Mouse (Mus musculus) frontal cortex, postnatal 14 days (tissue): ENCODE measurements at regions not wholly inside any gene's neighbourhood (a gene's known extent, or its start where the extent isn't known, plus 50 kb on each side); places are given as distances from the start of the nearest gene placed in this dataset.

Experiments used
- DNase-seq, 2 experiments: peaks; one replicate each; pipeline ENCODE4 v3.0.0; 2022; ENCODE audit warnings: low spot score in 2 of 2

DNA sequence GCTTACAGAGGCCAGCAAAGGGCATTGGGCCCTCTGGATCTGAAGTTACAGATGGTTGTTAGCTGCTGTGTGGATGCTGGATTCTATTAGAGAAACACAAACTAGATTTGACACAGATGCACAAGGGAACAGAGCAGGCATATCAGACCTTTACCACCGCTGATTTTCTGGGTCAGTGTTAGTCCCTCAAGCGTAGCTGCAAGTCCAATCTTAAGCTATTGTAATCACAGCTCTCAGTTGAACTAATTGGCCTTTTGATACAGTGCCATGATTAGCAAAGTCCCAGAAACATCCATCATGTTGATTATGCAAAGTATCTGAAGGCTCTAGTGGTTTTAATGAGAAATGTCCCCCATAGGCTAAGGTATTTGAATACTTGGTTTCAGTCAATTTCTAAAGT is 54.2 kb upstream of the Plppr5 start:
- no peak for DNase-seq

DNA sequence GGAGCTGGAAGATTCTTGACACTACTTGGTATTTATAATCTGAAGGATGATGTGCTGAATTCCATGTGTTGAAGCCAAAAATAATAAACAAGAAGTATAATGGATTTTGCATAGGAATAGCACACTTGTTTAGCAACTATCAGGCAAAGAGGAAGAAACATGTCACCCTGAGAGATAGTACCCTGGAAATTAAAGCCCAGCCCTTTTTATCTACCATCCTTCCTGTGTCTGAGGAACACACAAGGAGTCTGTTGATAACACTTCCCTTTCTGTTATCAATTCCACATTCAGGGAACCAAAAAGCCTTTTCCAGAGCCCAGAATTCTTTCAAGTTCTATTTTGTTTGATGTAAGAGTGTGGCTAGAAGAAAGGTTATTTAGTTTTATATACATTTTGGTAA is 66.5 kb upstream of the Plppr5 start:
- DNase-seq, result no peak

GRCm38 (mm10) chr3:117506151-117506723 is 68.4 kb upstream of the Plppr5 start:
- DNase-seq, result no peak

- DNase-seq, result no peak
Observed at GRCm38 (mm10) chr3:117501107-117501506, 73.5 kb upstream of the Plppr5 start.

DNA sequence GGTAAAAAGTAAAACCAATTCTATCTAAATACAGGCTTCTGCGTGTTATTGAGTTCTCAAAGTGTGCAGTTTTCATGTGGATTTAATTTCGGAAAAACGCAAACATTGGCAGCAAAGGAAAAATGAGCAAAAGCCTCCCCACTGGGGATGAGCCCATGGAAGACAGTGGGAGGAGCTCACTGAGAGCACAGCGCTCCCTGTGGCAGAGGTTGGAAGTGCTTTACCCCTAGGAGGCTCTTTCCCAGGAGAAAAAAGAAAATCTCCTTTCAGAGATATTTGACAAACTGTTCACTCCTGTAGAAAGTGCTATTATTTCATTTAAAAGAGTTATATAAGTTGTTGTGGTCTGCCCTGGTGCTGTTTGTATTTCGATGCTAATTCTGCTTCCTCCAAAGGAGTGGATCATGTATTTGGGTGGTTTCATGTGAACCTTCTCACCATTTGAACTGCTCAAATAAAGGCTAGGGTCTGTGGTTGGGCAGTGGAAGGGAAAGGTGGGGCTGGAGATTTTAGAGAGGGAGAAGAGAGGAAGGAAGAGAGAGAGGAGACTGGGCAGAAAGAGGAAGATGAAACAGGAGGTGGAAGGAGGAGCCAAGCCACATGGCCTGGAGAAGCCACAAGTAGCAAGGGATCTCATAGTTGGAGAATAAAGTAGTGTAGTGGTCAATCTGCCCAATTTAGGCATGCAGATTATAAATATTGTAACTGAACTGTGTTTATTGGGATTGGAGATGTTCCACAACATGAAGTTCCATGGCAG is 76.3 kb upstream of the Plppr5 start:
- no peak for DNase-seq

- peak in 1 of 2 experiments; percentile 24 for DNase-seq
Observed at GRCm38 (mm10) chr3:117494118-117494517, 80.5 kb upstream of the Plppr5 start.

- no peak for DNase-seq
Observed at GRCm38 (mm10) chr3:117487281-117488027, 87.2 kb upstream of the Plppr5 start.

DNA sequence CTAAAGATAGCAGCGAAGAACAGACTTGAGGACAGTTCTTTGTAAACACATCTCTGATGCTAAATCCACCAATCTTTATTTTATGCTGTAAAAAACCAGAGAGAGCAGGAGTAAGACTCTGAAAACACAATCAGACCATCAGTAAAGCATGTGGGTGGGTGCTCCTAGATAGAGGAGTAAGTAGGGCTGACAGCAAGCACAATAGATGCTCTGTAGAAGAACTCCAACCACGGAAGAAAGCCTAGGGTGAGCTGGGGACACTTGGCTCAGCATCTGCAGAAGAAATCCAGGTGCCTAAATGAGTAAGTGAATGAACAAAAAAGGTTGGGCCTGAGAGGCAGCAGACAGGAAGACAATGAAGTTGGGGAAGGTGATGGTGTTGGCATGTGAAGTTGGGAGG is 88.3 kb upstream of the Plppr5 start:
- no peak for DNase-seq

DNA sequence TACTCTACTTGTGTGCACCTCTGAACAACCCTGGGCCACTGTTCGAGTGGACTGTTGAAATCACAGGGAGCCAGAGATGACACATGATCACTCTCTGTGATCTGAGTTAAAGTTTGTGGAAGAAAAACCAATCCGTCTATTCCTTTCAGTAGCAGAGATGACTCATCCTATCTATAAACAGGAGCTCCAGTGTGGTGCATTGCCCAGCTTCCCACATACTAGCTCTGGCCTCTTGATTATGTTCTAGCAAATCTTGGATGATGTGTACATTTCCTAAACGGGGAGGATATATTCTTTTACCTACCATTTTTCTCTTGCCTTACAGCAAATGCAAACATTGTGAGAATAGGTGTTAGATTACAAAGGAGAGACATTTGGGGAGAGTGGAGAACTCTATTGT is 94.5 kb upstream of the Plppr5 start:
- no peak for DNase-seq

GRCm38 (mm10) chr3:117459507-117459906 is 98.8 kb upstream of the Plppr4 start:
- no peak for DNase-seq

- DNase-seq, result no peak
Observed at GRCm38 (mm10) chr3:117450559-117450958, 89.9 kb upstream of the Plppr4 start.

GRCm38 (mm10) chr3:117441887-117442286 is 81.2 kb upstream of the Plppr4 start:
- no peak for DNase-seq

DNA sequence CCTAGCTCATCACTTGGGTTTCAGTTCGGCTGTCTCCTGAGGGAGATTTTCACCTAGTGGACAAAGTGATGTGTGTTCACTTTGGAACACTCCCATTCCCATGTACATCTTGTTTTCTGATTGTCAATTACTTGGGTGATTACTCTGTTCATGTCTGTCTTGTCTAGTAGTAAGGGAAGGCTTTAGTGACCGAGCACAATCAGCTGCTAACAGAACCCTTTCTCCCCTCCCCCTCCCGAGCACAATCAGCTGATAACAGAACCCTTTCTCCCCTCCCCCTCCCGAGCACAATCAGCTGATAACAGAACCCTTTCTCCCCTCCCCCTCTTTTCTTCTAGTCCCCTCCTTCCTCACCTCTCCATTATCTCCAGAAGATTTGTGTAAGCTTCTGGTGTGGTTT is 79.6 kb upstream of the Plppr4 start:
- no peak for DNase-seq

GRCm38 (mm10) chr3:117438473-117439114 is 77.9 kb upstream of the Plppr4 start:
- peak; percentile 53 to 79 for DNase-seq

GRCm38 (mm10) chr3:117424526-117424925 is 63.9 kb upstream of the Plppr4 start:
- DNase-seq, result no peak

DNA sequence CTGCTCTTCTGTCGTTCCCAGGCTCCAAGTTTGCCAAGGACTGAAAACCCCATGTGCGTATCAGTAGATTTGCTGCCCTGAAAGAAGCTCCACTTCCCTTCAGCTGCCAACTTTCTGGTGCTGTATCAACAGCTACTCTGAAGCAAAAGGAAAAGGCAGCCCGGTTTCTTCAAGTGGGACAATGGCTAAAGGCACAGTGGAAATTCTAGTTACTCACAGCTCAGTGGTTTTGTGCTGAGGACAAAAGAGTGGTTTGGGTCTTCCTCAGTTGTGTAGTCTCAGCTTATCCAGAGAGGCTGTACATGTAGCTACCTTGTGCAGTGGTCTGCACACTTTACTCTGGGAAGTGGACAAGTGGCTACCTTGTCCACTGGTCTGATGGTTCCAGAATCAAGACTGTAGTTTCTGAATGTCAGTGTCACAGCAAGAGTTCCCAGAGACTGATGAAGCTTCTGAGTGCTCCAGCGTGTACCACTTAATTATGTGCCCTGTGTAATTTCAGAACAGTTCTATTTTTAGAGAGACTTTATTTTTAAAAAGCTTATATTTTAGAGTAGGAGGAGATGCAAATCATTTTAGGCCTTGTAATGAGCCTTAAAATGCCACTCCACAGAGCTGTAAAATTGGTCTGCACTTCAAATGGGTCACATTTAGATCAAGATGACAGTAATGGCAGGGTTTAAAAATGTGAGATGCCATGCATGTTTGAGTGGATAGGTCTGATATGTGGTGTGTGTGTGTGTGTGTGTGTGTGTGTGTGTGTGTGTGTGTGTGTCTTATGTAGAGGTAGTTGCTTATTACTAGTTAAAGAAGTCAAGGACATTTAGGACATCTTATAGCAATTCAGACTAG is 52.4 kb upstream of the Plppr4 start:
- no peak for DNase-seq
